Comparison of ENCODE assay signal across 26 mouse cellular contexts in the genomic region with DNA sequence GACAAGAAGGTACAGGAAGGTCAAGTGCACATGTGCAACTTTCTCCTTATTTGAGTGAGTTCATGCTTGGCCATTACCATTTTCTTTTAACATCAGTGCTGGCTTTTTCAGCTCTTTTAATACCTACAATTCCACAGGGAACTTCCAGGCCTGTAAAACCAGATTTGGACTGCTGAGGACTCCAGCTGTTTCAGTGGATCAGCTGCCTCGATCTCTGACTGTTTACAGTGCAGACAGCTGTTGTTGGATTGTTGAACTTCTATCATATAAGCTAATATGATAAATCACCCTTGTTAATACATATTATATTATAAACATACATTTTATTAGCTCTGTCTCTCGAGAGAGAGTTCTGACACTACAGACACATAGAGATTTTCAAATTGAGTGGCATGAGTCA.
DNase-seq lines count a peak whose midpoint lies in the region; ATAC-seq and TF ChIP-seq lines count a peak whose summit lies in the region.
"Had no signal": no experiment of that assay in that cellular context is flagged by ENCODE, and none has a peak within 500 bp of the region (broad histone marks: within the 10 kb centered on the region; RNA-seq: fewer than 3 reads in every experiment).

No protein-coding gene starts in this region.

- peak; percentile 48; the same call in 1 of the 2 replicates for ATAC-seq in limb, embryonic 13.5 days (ENCODE audit: low FRiP score, low read depth)
- ATAC-seq in heart, embryonic 11.5 days (replicated peaks; ENCODE audit: insufficient number of reproducible peaks, low FRiP score, low TSS enrichment): no peak
- ATAC-seq: activated CD4-positive, CD25-positive, alpha-beta regulatory T cell, adult 4 months; forebrain, embryonic 14.5 days; forebrain, embryonic 16.5 days; Patski had no signal

- WGBS in limb, embryonic 13.5 days: 38% methylated on average over 2 of the region's 2 CpGs
- WGBS in limb, embryonic 10.5 days: 75% methylated on average over 2 of the region's 2 CpGs
- WGBS in heart, embryonic 11.5 days (ENCODE audit: insufficient replicate concordance): 65% methylated on average over 2 of the region's 2 CpGs

- H3ac ChIP-seq in myocyte (ENCODE audit: control insufficient read depth, insufficient read length): no peak overlapping the region

- H3K79me2 ChIP-seq in myocyte (ENCODE audit: control insufficient read depth, insufficient read depth): no peaks in the 10 kb centered on the region

- DNase-seq in limb, embryonic 10.5 days (ENCODE audit: low spot score): no peak
- DNase-seq in NIH3T3 (ENCODE audit: low read depth) (peak; percentile 21), adipocyte (ENCODE audit: low spot score) (peak; percentile 9)
- no peak for DNase-seq in urinary bladder, postnatal 4 days (ENCODE audit: low spot score in 2 of 2)
- DNase-seq: adrenal gland, adult 2 months; adrenal gland, postnatal 10 days; adrenal gland, postnatal 25 days; cerebellum, adult 11 months; cerebellum, adult 18-20 months; cerebellum, adult 8-10 months; cerebellum, adult 9-11 months; cerebellum, postnatal 14 days; cerebellum, postnatal 36 days; embryo, embryonic 11 days had no signal

- H3K4me2 ChIP-seq in limb, embryonic 13.5 days (replicated peaks): no peak overlapping the region
- H3K4me2 ChIP-seq in myocyte (ENCODE audit: low read depth): no peak overlapping the region
- no peak overlapping the region for H3K4me2 ChIP-seq in heart, embryonic 11.5 days
- H3K4me2 ChIP-seq: embryonic facial prominence, embryonic 12.5 days; embryonic facial prominence, embryonic 15.5 days; forebrain, embryonic 12.5 days had no signal

- H3K36me3 ChIP-seq in limb, embryonic 13.5 days: no peaks in the 10 kb centered on the region
- no peaks in the 10 kb centered on the region for H3K36me3 ChIP-seq in limb, embryonic 10.5 days
- H3K36me3 ChIP-seq in myocyte (ENCODE audit: control insufficient read depth, insufficient read depth): no peaks in the 10 kb centered on the region
- no peaks in the 10 kb centered on the region for H3K36me3 ChIP-seq in heart, embryonic 11.5 days (ENCODE audit: control insufficient read depth, insufficient read depth, low read length)
- H3K36me3 ChIP-seq: embryonic facial prominence, embryonic 12.5 days; embryonic facial prominence, embryonic 15.5 days; forebrain, embryonic 10.5 days; forebrain, embryonic 12.5 days had no signal

- no peaks in the 10 kb centered on the region for H3K9me3 ChIP-seq in limb, embryonic 13.5 days
- H3K9me3 ChIP-seq in limb, embryonic 10.5 days (replicated peaks): no peaks in the 10 kb centered on the region
- no peaks in the 10 kb centered on the region for H3K9me3 ChIP-seq in heart, embryonic 11.5 days (replicated peaks; ENCODE audit: control insufficient read depth, low read length)
- H3K9me3 ChIP-seq: embryonic facial prominence, embryonic 12.5 days; embryonic facial prominence, embryonic 15.5 days; forebrain, embryonic 10.5 days; forebrain, embryonic 12.5 days had no signal

- H3K27me3 ChIP-seq in limb, embryonic 13.5 days: no peaks in the 10 kb centered on the region
- no peaks in the 10 kb centered on the region for H3K27me3 ChIP-seq in limb, embryonic 10.5 days (ENCODE audit: low read depth, poor library complexity, severe bottlenecking)
- no peaks in the 10 kb centered on the region for H3K27me3 ChIP-seq in myocyte (ENCODE audit: control insufficient read depth, insufficient read depth, insufficient read length)
- H3K27me3 ChIP-seq in heart, embryonic 11.5 days (ENCODE audit: control insufficient read depth, insufficient read depth, low read length): no peaks in the 10 kb centered on the region
- H3K27me3 ChIP-seq: embryonic facial prominence, embryonic 12.5 days; embryonic facial prominence, embryonic 15.5 days; forebrain, embryonic 12.5 days; Patski had no signal

- no peak overlapping the region for H3K4me3 ChIP-seq in limb, embryonic 13.5 days
- no peak overlapping the region for H3K4me3 ChIP-seq in limb, embryonic 10.5 days
- H3K4me3 ChIP-seq in myocyte: no peak overlapping the region
- H3K4me3 ChIP-seq in heart, embryonic 11.5 days (ENCODE audit: low read depth, low read length): no peak overlapping the region
- H3K4me3 ChIP-seq: embryonic facial prominence, embryonic 12.5 days; embryonic facial prominence, embryonic 15.5 days; erythroblast, embryonic 14.5 days; forebrain, embryonic 10.5 days; forebrain, embryonic 12.5 days had no signal

- no peak overlapping the region for H3K27ac ChIP-seq in limb, embryonic 13.5 days
- H3K27ac ChIP-seq in limb, embryonic 10.5 days: no peak overlapping the region
- no peak overlapping the region for H3K27ac ChIP-seq in heart, embryonic 11.5 days (ENCODE audit: low read depth, low read length)
- H3K27ac ChIP-seq: embryonic facial prominence, embryonic 12.5 days; embryonic facial prominence, embryonic 15.5 days; forebrain, embryonic 10.5 days; forebrain, embryonic 12.5 days had no signal

- H3K4me1 ChIP-seq in limb, embryonic 13.5 days: no peaks in the 10 kb centered on the region
- H3K4me1 ChIP-seq in limb, embryonic 10.5 days: no peaks in the 10 kb centered on the region
- H3K4me1 ChIP-seq in heart, embryonic 11.5 days (ENCODE audit: control insufficient read depth, insufficient read depth, low read length): no peaks in the 10 kb centered on the region
- H3K4me1 ChIP-seq: embryonic facial prominence, embryonic 12.5 days; embryonic facial prominence, embryonic 15.5 days; forebrain, embryonic 10.5 days; forebrain, embryonic 12.5 days had no signal

- no peak overlapping the region for H3K9ac ChIP-seq in limb, embryonic 13.5 days
- no peak overlapping the region for H3K9ac ChIP-seq in heart, embryonic 11.5 days (ENCODE audit: low read depth, low read length)
- H3K9ac ChIP-seq: embryonic facial prominence, embryonic 12.5 days; embryonic facial prominence, embryonic 15.5 days; forebrain, embryonic 12.5 days had no signal

- no peak for TF ChIP-seq POLR2A in myocyte (IDR thresholded peaks at IDR 0.05; ENCODE audit: insufficient read length, low read depth)

TF ChIP-seq in myocyte, 11 proteins besides CTCF, POLR2A, EP300 and RAD21:
- no peak for TF ChIP-seq REST (IDR thresholded peaks at IDR 0.05; ENCODE audit: insufficient read depth, insufficient read length)
- no peak for TF ChIP-seq MYOG (IDR thresholded peaks at IDR 0.05; ENCODE audit: control insufficient read depth in 1 of 3, insufficient read depth in 1 of 3, insufficient read length in 2 of 3, low read depth in 2 of 3)
- TF ChIP-seq TCF3 (IDR thresholded peaks at IDR 0.05; ENCODE audit: insufficient read length, low read depth): no peak
- TF ChIP-seq POLR2AphosphoS2 (IDR thresholded peaks at IDR 0.05; ENCODE audit: insufficient read length, low read depth): no peak
- no peak for TF ChIP-seq SRF (IDR thresholded peaks at IDR 0.05; ENCODE audit: control insufficient read depth, insufficient read length, low read depth)
- no peak for TF ChIP-seq USF1 (IDR thresholded peaks at IDR 0.05; ENCODE audit: low read depth)
- no peak for TF ChIP-seq MAX (IDR thresholded peaks at IDR 0.05; ENCODE audit: low read depth)
- peak; percentile 64 to 83 (median 64) for TF ChIP-seq MYOD1 (IDR thresholded peaks at IDR 0.05; ENCODE audit: control insufficient read depth in 1 of 3, insufficient read length in 2 of 3, low read depth in 2 of 3)

Comparison
In these comparisons a context has a peak if more than half of its experiments do, and no peak if none do; other contexts are left out.
1. DNase-seq: peak in NIH3T3 (single experiment) and adipocyte (single experiment); none in limb, embryonic 10.5 days (single experiment) and urinary bladder, postnatal 4 days (0 of 2).